Mouse (Mus musculus): ENCODE measurements around the gene Gpr132. TPM values are rescaled to one million over a fixed set of nuclear protein-coding genes. Genes with fewer than 3 reads are reported as not detected.
"Not testable (repeated sequence)": the region's sequence is repeated elsewhere in the genome, so short reads cannot be mapped to it uniquely, and the experiment has no call there.

Gene Gpr132
- polyA plus RNA-seq, 1 experiment from 2014 or later: 0.35 TPM

- Histone ChIP-seq H3K4me1 (no peaks in the 10 kb centered on the region), H3K36me3 (no peaks in the 10 kb centered on the region), H3K27me3 (no peaks in the 10 kb centered on the region), H3K4me2 (replicated peaks) (no peak overlapping the region), H3K4me3 (replicated peaks) (no peak overlapping the region), H3K9ac (no peak overlapping the region), H3K9me3 (replicated peaks) (no peaks in the 10 kb centered on the region), H3K27ac (replicated peaks) (no peak overlapping the region)
- WGBS: 46% methylated on average over 8 of the region's 8 CpGs
- no peak for ATAC-seq (ENCODE audit: insufficient number of reproducible peaks, low FRiP score, low TSS enrichment, low read depth)
Measured at GRCm38 (mm10) chr12:112851116-112851515, 16.9 kb downstream of the Gpr132 start.

GRCm38 (mm10) chr12:112850344-112850743 lies 17.7 kb downstream of the Gpr132 start:
- Histone ChIP-seq H3K4me1 (no peaks in the 10 kb centered on the region), H3K4me3 (replicated peaks) (no peak overlapping the region), H3K27me3 (no peaks in the 10 kb centered on the region), H3K27ac (replicated peaks) (no peak overlapping the region), H3K36me3 (no peaks in the 10 kb centered on the region), H3K4me2 (replicated peaks) (no peak overlapping the region), H3K9ac (no peak overlapping the region), H3K9me3 (replicated peaks) (no peaks in the 10 kb centered on the region)
- 78% methylated on average over 9 of the region's 9 CpGs for WGBS
- ATAC-seq (ENCODE audit: insufficient number of reproducible peaks, low FRiP score, low TSS enrichment, low read depth): no peak

- H3K36me3 ChIP-seq: no peaks in the 10 kb centered on the region
- no peaks in the 10 kb centered on the region for H3K9me3 ChIP-seq (replicated peaks)
- no peak overlapping the region for H3K27ac ChIP-seq (replicated peaks)
- no peak overlapping the region for H3K4me3 ChIP-seq (replicated peaks)
- no peak overlapping the region for H3K9ac ChIP-seq
- H3K27me3 ChIP-seq: no peaks in the 10 kb centered on the region
- 73% methylated on average over 11 of the region's 11 CpGs for WGBS
- no peaks in the 10 kb centered on the region for H3K4me1 ChIP-seq
- no peak for ATAC-seq (ENCODE audit: insufficient number of reproducible peaks, low FRiP score, low TSS enrichment, low read depth)
- no peak overlapping the region for H3K4me2 ChIP-seq (replicated peaks)
Measured at GRCm38 (mm10) chr12:112849235-112850022, 18.6 kb downstream of the Gpr132 start.

GRCm38 (mm10) chr12:112847880-112848279 lies 20.1 kb downstream of the Gpr132 start:
- ATAC-seq (ENCODE audit: insufficient number of reproducible peaks, low FRiP score, low TSS enrichment, low read depth): no peak
- WGBS: 95% methylated on average over 2 of the region's 2 CpGs
- H3K9me3 ChIP-seq (replicated peaks): no peaks in the 10 kb centered on the region
- no peak overlapping the region for H3K9ac ChIP-seq
- no peak overlapping the region for H3K4me2 ChIP-seq (replicated peaks)
- no peaks in the 10 kb centered on the region for H3K36me3 ChIP-seq
- no peak overlapping the region for H3K27ac ChIP-seq (replicated peaks)
- H3K4me1 ChIP-seq: no peaks in the 10 kb centered on the region
- H3K4me3 ChIP-seq (replicated peaks): no peak overlapping the region
- no peaks in the 10 kb centered on the region for H3K27me3 ChIP-seq

- no peak; the same call in 1 of the 2 replicates for ATAC-seq (ENCODE audit: insufficient number of reproducible peaks, low FRiP score, low TSS enrichment, low read depth)
Measured at GRCm38 (mm10) chr12:112843803-112844202, 24.2 kb downstream of the Gpr132 start.

GRCm38 (mm10) chr12:112842128-112842527 lies 25.9 kb downstream of the Gpr132 start:
- H3K4me3 ChIP-seq (replicated peaks); H3K4me1 ChIP-seq; H3K9me3 ChIP-seq (replicated peaks); H3K4me2 ChIP-seq (replicated peaks); H3K36me3 ChIP-seq; ATAC-seq (ENCODE audit: insufficient number of reproducible peaks, low FRiP score, low TSS enrichment, low read depth); H3K27me3 ChIP-seq; H3K9ac ChIP-seq; H3K27ac ChIP-seq (replicated peaks): not testable (repeated sequence)
- WGBS: 68% methylated on average over 2 of the region's 2 CpGs

More at GRCm38 (mm10) chr12:112843803-112844202, 24.2 kb downstream of the Gpr132 start:
- H3K4me2 ChIP-seq (replicated peaks): no peak overlapping the region
- no peaks in the 10 kb centered on the region for H3K9me3 ChIP-seq (replicated peaks)
- H3K9ac ChIP-seq: no peak overlapping the region
- H3K4me1 ChIP-seq: no peaks in the 10 kb centered on the region
- H3K27ac ChIP-seq (replicated peaks): no peak overlapping the region
- no peaks in the 10 kb centered on the region for H3K36me3 ChIP-seq
- no peaks in the 10 kb centered on the region for H3K27me3 ChIP-seq
- no peak overlapping the region for H3K4me3 ChIP-seq (replicated peaks)
- 20% methylated on average over 3 of the region's 3 CpGs for WGBS

- not testable (repeated sequence) for H3K4me2 ChIP-seq (replicated peaks); H3K36me3 ChIP-seq; H3K9me3 ChIP-seq (replicated peaks); H3K9ac ChIP-seq; H3K4me1 ChIP-seq; H3K4me3 ChIP-seq (replicated peaks); H3K27ac ChIP-seq (replicated peaks); ATAC-seq (ENCODE audit: insufficient number of reproducible peaks, low FRiP score, low TSS enrichment, low read depth); H3K27me3 ChIP-seq
- 64% methylated on average over 4 of the region's 4 CpGs for WGBS
Measured at GRCm38 (mm10) chr12:112841338-112841892, 26.6 kb downstream of the Gpr132 start.

GRCm38 (mm10) chr12:112840209-112841086 lies 27.6 kb downstream of the Gpr132 start:
- H3K4me2 ChIP-seq (replicated peaks): no peak overlapping the region
- H3K27ac ChIP-seq (replicated peaks): no peak overlapping the region
- no peak overlapping the region for H3K9ac ChIP-seq
- H3K27me3 ChIP-seq: no peaks in the 10 kb centered on the region
- H3K4me1 ChIP-seq: no peaks in the 10 kb centered on the region
- 77% methylated on average over 25 of the region's 25 CpGs for WGBS
- no peaks in the 10 kb centered on the region for H3K9me3 ChIP-seq (replicated peaks)
- H3K36me3 ChIP-seq: no peaks in the 10 kb centered on the region
- no peak for ATAC-seq (ENCODE audit: insufficient number of reproducible peaks, low FRiP score, low TSS enrichment, low read depth)
- H3K4me3 ChIP-seq (replicated peaks): no peak overlapping the region

- H3K4me2 ChIP-seq (replicated peaks): no peak overlapping the region
- no peak overlapping the region for H3K9ac ChIP-seq
- peaks cover 12% of the 10 kb centered on the region; the same call in 1 of the 2 replicates for H3K36me3 ChIP-seq
- 63% methylated on average over 2 of the region's 2 CpGs for WGBS
- no peaks in the 10 kb centered on the region for H3K9me3 ChIP-seq (replicated peaks)
- H3K27ac ChIP-seq (replicated peaks): no peak overlapping the region
- no peaks in the 10 kb centered on the region for H3K27me3 ChIP-seq
- peaks cover 12% of the 10 kb centered on the region for H3K4me1 ChIP-seq
- no peak overlapping the region for H3K4me3 ChIP-seq (replicated peaks)
- no peak for ATAC-seq (ENCODE audit: insufficient number of reproducible peaks, low FRiP score, low TSS enrichment, low read depth)
Measured at GRCm38 (mm10) chr12:112835046-112835445, 33.0 kb downstream of the Gpr132 start.

- H3K27ac ChIP-seq (replicated peaks): 0 out of 2 replicates have a peak overlapping the region, but pooled peaks have one; percentile 39
- H3K4me1 ChIP-seq: peaks cover 12% of the 10 kb centered on the region
- no peaks in the 10 kb centered on the region for H3K9me3 ChIP-seq (replicated peaks)
- H3K4me3 ChIP-seq (replicated peaks): no peak overlapping the region
- H3K9ac ChIP-seq: no peak overlapping the region
- peaks cover 12% of the 10 kb centered on the region; the same call in 1 of the 2 replicates for H3K36me3 ChIP-seq
- ATAC-seq (ENCODE audit: insufficient number of reproducible peaks, low FRiP score, low TSS enrichment, low read depth): no peak
- WGBS: 72% methylated on average over 6 of the region's 6 CpGs
- H3K27me3 ChIP-seq: no peaks in the 10 kb centered on the region
- H3K4me2 ChIP-seq (replicated peaks): no peak overlapping the region
Measured at GRCm38 (mm10) chr12:112833527-112833926, 34.5 kb downstream of the Gpr132 start.

- H3K27ac ChIP-seq (replicated peaks): no peak overlapping the region
- 94% methylated on average over 5 of the region's 5 CpGs for WGBS
- no peaks in the 10 kb centered on the region for H3K9me3 ChIP-seq (replicated peaks)
- no peak for ATAC-seq (ENCODE audit: insufficient number of reproducible peaks, low FRiP score, low TSS enrichment, low read depth)
- H3K27me3 ChIP-seq: no peaks in the 10 kb centered on the region
- H3K4me2 ChIP-seq (replicated peaks): no peak overlapping the region
- peaks cover 18% of the 10 kb centered on the region; the same call in 1 of the 2 replicates for H3K36me3 ChIP-seq
- no peak overlapping the region for H3K9ac ChIP-seq
- H3K4me3 ChIP-seq (replicated peaks): no peak overlapping the region
- H3K4me1 ChIP-seq: peaks cover 22% of the 10 kb centered on the region
Measured at GRCm38 (mm10) chr12:112832411-112832810, 35.6 kb downstream of the Gpr132 start.
